Mouse (Mus musculus) limb, embryonic 14.5 days (tissue): ENCODE data around the gene Acot1. TPM values are rescaled to one million over a fixed set of nuclear protein-coding genes. Genes with fewer than 3 reads are reported as not detected.

ENCODE experiments used
- ATAC-seq: fragments of 200-750 bp; cut with Nextera tagmentation; 2 replicates; pipeline ENCODE4 v1.8.0; 2017; ENCODE audit warnings: low read depth, moderate number of reproducible peaks, moderate TSS enrichment; ENCODE audit not compliant: low FRiP score
- DNase-seq: peaks from one replicate; pipeline ENCODE4 v3.0.0-alpha.2; 2015; ENCODE audit warnings: low spot score
- H3K27ac ChIP-seq: fragments of 300-500 bp; sonication (generic); replicated peaks from 2 replicates; pipeline ENCODE4 v1.5.1; 2014; ENCODE audit warnings: low read depth, mild to moderate bottlenecking, low read length, moderate library complexity, mixed read lengths
- H3K27me3 ChIP-seq: fragments of 300-500 bp; sonication (generic); 2 replicates; pipeline ENCODE4 v1.6.1; 2014; ENCODE audit warnings: low read length, mixed read lengths; ENCODE audit not compliant: control insufficient read depth, insufficient read depth
- H3K36me3 ChIP-seq: fragments of 300-500 bp; sonication (generic); 2 replicates; pipeline ENCODE4 v1.6.1; 2014; ENCODE audit warnings: mild to moderate bottlenecking, low read length, moderate library complexity, mixed read lengths; ENCODE audit not compliant: control insufficient read depth, insufficient read depth
- H3K4me1 ChIP-seq: fragments of 300-500 bp; sonication (generic); 2 replicates; pipeline ENCODE4 v1.6.1; 2014; ENCODE audit warnings: antibody characterized with exemption, low read length, mixed read lengths; ENCODE audit not compliant: control insufficient read depth, insufficient read depth
- H3K4me2 ChIP-seq: fragments of 300-500 bp; sonication (generic); replicated peaks from 2 replicates; pipeline ENCODE4 v1.6.1; 2014; ENCODE audit warnings: low read depth, mild to moderate bottlenecking, low read length, moderate library complexity; ENCODE audit not compliant: severe bottlenecking
- H3K4me3 ChIP-seq: fragments of 300-500 bp; sonication (generic); replicated peaks from 2 replicates; pipeline ENCODE4 v1.5.1; 2014; ENCODE audit warnings: low read length
- H3K9ac ChIP-seq: fragments of 300-500 bp; sonication (generic); 2 replicates; pipeline ENCODE4 v1.6.1; 2014; ENCODE audit warnings: mild to moderate bottlenecking, low read depth, low read length, moderate library complexity; ENCODE audit not compliant: severe bottlenecking
- H3K9me3 ChIP-seq: fragments of 300-500 bp; sonication (generic); 2 replicates; pipeline ENCODE4 v1.6.1; 2016; ENCODE audit warnings: low read length; ENCODE audit not compliant: control insufficient read depth
- POLR2A ChIP-seq: fragments of 200-500 bp; IDR thresholded peaks from 2 replicates; pipeline ENCODE4 v1.8.0; 2012; ENCODE audit warnings: inconsistent platforms, mild to moderate bottlenecking, moderate library complexity, borderline replicate concordance; ENCODE audit not compliant: insufficient read depth, insufficient read length; ENCODE audit errors: extremely low read depth
- WGBS: fragments of 180-500 bp; shearing (Covaris S2); extraction: QIAGEN DNeasy Blood & Tissue Kit; methylation state at CpG from one replicate; pipeline ENCODE4 v1.1.7; 2014; 5-methylcytosine and 5-hydroxymethylcytosine counted together
- polyA plus RNA-seq, 2 experiments: library from polyadenylated mRNA; depleted of rRNA in 1 of 2; stranded (reverse) in 1 of 2; unstranded in 1 of 2; fragments of >200 nt; fragmentation: Nextera tagmentation in 1 of 2; extraction: Ambion mirVana in 1 of 2; gene quantifications; 2 replicates each; pipeline versions ENCODE4 v1.2.1 to v1.2.3; 2012 to 2014

Acot1 gene
- polyA plus RNA-seq, 2 experiments, result 30.7 to 56.5 TPM

DNA sequence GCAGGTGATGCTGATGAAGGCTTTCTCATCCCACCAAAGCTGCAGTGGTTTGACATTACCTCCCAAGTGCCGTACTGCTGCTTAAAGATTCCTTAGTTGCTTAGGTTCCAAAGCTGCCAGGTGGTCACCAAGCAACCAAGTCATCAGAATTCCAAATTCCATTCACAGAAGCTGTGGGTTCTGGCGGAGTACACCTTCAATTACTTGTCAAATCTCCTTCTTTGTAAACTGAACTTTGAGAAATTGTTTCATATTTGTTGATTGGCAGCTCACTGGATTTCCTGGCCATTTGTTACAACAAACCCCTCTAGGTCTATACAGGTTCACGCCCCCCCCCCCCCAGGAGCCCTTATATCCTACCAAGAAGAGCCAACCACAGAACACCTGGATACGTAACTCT is 24.5 kb upstream of the Acot1 start, which contains the start of gene Heatr4:
TSS of gene Heatr4 (minus strand) at position 101 of the 400 bp plus-strand sequence.
- Histone ChIP-seq H3K4me1 (peaks cover 3% of the 10 kb centered on the region; the same call in 1 of the 2 replicates), H3K36me3 (no peaks in the 10 kb centered on the region), H3K9me3 (no peaks in the 10 kb centered on the region), H3K4me3 (no peak within 1 kb of the TSS), H3K9ac (no peak within 1 kb of the TSS), H3K27ac (no peak within 1 kb of the TSS), H3K4me2 (no peak within 1 kb of the TSS), H3K27me3 (no peaks in the 10 kb centered on the region)
- ATAC-seq (no peak), DNase-seq (no peak)
- TF ChIP-seq POLR2A, result no peak
- 67% methylated on average over 4 of the region's 4 CpGs for WGBS

DNA sequence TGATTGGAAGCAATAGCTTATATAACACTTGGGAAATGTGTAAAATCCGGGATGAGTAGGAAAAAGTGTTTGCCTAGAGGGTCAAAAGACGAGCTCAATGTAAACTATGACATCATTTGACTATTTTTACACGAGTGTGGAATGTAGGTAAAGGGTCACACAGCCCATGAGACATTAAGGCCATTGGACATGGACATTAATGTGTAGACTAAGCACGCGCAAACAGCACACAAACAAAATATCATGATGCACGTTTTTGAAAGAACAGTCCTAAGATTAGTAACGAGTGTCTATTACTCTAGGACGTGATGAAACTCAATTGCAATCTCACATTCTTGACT is 22.1 kb upstream of the Acot1 start:
- Histone ChIP-seq H3K27me3 (no peaks in the 10 kb centered on the region), H3K36me3 (no peaks in the 10 kb centered on the region), H3K4me3 (peak overlapping the region; percentile 62), H3K9ac (peak overlapping the region; percentile 85), H3K9me3 (no peaks in the 10 kb centered on the region), H3K4me2 (peak overlapping the region; percentile 53), H3K27ac (peak overlapping the region; percentile 94), H3K4me1 (peaks cover 3% of the 10 kb centered on the region; the same call in 1 of the 2 replicates)
- ATAC-seq (no peak), DNase-seq (no peak)
- WGBS, result 28% methylated on average over 8 of the region's 8 CpGs
- TF ChIP-seq POLR2A, result no peak

DNA sequence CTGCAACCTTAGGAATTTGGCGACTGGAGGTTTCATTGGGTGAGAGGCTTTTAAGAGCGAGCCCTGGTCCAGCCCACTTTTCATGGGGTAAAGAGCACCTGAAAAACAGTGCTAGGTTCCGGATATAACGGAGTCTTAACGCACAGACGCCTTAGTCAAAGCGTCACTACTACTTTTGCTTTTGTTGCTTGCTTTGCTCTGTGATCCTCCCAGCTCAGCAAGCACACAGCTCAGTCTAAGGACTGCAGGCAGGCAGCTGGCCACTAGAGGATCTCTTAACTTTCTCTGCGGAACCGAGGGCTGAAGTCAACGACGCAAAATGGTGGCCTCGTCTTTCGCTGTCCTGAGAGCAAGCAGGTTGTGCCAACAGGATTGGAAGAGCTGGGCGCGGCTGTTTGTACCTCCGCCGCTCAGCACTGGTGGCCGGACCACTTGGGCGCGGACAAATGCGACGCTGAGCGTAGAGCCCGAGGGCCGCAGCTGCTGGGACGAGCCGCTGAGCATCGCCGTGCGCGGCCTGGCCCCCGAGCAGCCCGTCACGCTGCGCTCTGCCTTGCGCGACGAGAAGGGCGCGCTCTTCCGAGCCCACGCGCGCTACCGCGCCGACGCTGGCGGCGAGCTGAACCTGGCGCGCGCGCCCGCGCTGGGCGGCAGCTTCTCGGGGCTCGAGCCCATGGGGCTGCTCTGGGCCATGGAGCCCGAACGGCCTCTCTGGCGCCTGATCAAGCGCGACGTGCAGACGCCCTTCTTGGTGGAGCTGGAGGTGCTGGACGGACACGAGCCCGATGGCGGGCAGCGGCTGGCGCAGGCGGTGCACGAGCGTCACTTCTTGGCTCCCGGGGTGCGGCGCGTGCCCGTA is 21.5 kb upstream of the Acot1 start, which contains the start of gene Acot2:
TSS of gene Acot2 (plus strand) at position 279 of the 859 bp plus-strand sequence.
- Histone ChIP-seq H3K27ac (peak within 1 kb of the TSS; percentile 94), H3K4me1 (peaks cover 3% of the 10 kb centered on the region; the same call in 1 of the 2 replicates), H3K4me3 (peak within 1 kb of the TSS; percentile 62), H3K27me3 (no peaks in the 10 kb centered on the region), H3K9me3 (no peaks in the 10 kb centered on the region), H3K9ac (peak within 1 kb of the TSS; percentile 85), H3K36me3 (no peaks in the 10 kb centered on the region), H3K4me2 (peak within 1 kb of the TSS; percentile 53)
- ATAC-seq (peak; percentile 92), DNase-seq (peak; percentile 89)
- WGBS, result under 1% methylated on average over 56 of the region's 80 CpGs
- peak; percentile 44; the same call in 1 of the 2 replicates for TF ChIP-seq POLR2A

DNA sequence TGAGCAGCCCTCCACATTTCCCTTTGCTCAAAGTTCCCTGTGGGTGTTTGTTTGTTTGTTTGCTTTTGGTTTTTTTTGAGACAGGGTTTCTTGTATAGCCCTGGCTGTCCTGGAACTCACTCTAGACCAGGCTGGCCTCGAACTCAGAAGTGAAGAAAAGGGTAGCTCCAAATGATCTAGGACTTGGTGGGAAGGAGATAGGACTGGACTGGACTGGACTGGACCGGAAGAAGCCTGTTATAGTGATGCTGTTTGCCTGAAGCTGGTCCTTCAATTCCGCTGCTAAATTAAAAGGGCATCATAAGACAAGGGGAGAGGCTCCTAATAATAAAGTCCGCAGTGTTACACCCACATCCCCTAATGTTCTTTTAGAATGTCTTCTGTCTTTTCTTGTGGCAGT is 20.8 kb upstream of the Acot1 start:
- Histone ChIP-seq H3K9ac (peak overlapping the region; percentile 85), H3K27ac (peak overlapping the region; percentile 94; the same call in 1 of the 2 replicates), H3K9me3 (no peaks in the 10 kb centered on the region), H3K4me3 (peak overlapping the region; percentile 62), H3K27me3 (no peaks in the 10 kb centered on the region), H3K4me1 (peaks cover 3% of the 10 kb centered on the region; the same call in 1 of the 2 replicates), H3K36me3 (no peaks in the 10 kb centered on the region; the same call in 1 of the 2 replicates), H3K4me2 (peak overlapping the region; percentile 53)
- DNase-seq (no peak), ATAC-seq (no peak)
- TF ChIP-seq POLR2A, result no peak
- WGBS, result 66% methylated on average over 4 of the region's 4 CpGs

DNA sequence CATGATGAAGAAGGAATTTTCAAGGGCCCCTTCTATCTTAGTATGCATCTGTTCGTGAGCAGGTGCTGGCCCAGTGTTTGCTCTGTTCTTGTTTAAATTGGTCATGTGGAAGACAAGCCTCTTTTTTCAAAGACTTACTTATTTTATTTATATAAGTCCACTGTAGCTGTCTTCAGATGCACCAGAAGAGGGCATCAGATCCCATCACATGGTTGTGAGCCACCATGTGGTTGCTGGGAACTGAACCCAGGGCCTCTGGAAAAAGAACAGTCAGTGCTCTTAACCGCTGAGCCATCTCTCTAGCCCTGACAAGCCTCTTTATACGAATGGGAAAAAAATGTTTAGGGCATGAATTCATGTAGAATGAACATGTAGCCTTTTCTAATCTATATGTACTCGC is 19.9 kb upstream of the Acot1 start:
- Histone ChIP-seq H3K9me3 (no peaks in the 10 kb centered on the region), H3K9ac (no peak overlapping the region), H3K36me3 (peaks cover 2% of the 10 kb centered on the region; the same call in 1 of the 2 replicates), H3K4me2 (no peak overlapping the region), H3K27ac (no peak overlapping the region), H3K27me3 (no peaks in the 10 kb centered on the region), H3K4me3 (no peak overlapping the region), H3K4me1 (peaks cover 3% of the 10 kb centered on the region; the same call in 1 of the 2 replicates)
- TF ChIP-seq POLR2A, result no peak
- no peak for ATAC-seq
- DNase-seq, result no peak
- WGBS, result over 99% methylated on average over 4 of the region's 4 CpGs
